Mouse (Mus musculus) liver, postnatal 0 days (tissue): ENCODE measurements at regions not wholly inside any gene's neighbourhood (a gene's known extent, or its start where the extent isn't known, plus 50 kb on each side); places are given as distances from the start of the nearest gene placed in this dataset.
A peak's percentile ranks its signal among the peaks of the same experiment; 100 is the strongest.

Source experiments
- ATAC-seq: fragments of 200-750 bp; cut with Nextera tagmentation; 2 replicates; pipeline ENCODE4 v1.8.0; 2017; ENCODE audit warnings: mild to moderate bottlenecking, moderate library complexity
- DNase-seq: peaks from one replicate; pipeline ENCODE4 v3.0.0-alpha.2; 2016
- H3K27ac ChIP-seq: fragments of 300-500 bp; sonication (generic); 2 replicates; pipeline ENCODE4 v1.5.1; 2014; ENCODE audit warnings: antibody characterized with exemption, moderate library complexity, mild to moderate bottlenecking, low read depth
- H3K27me3 ChIP-seq: fragments of 300-500 bp; sonication (generic); 2 replicates; pipeline ENCODE4 v1.6.1; 2014; ENCODE audit warnings: low read length, control low read depth, mixed read lengths; ENCODE audit not compliant: insufficient read depth
- H3K36me3 ChIP-seq: fragments of 300-500 bp; sonication (generic); replicated peaks from 2 replicates; pipeline ENCODE4 v1.6.1; 2014; ENCODE audit warnings: mild to moderate bottlenecking, control low read depth, low read length, moderate library complexity, mixed read lengths; ENCODE audit not compliant: insufficient read depth
- H3K4me1 ChIP-seq: fragments of 300-500 bp; sonication (generic); 2 replicates; pipeline ENCODE4 v1.6.1; 2014; ENCODE audit warnings: antibody characterized with exemption, mild to moderate bottlenecking, control low read depth; ENCODE audit not compliant: insufficient read depth
- H3K4me2 ChIP-seq: fragments of 300-500 bp; sonication (generic); 2 replicates; pipeline ENCODE4 v1.6.1; 2014; ENCODE audit warnings: low read depth, mild to moderate bottlenecking, low read length, moderate library complexity, mixed read lengths
- H3K4me3 ChIP-seq: fragments of 300-500 bp; sonication (generic); 2 replicates; pipeline ENCODE4 v1.5.1; 2014; ENCODE audit warnings: low read depth, low read length
- H3K9ac ChIP-seq: fragments of 300-500 bp; sonication (generic); replicated peaks from 2 replicates; pipeline ENCODE4 v1.6.1; 2014; ENCODE audit warnings: mild to moderate bottlenecking, moderate library complexity
- H3K9me3 ChIP-seq: fragments of 300-500 bp; sonication (generic); 2 replicates; pipeline ENCODE4 v1.6.1; 2016; ENCODE audit warnings: mild to moderate bottlenecking, control low read depth, low read length, mixed read lengths
- CTCF ChIP-seq: sonication (generic); IDR thresholded peaks from 2 replicates; pipeline ENCODE4 v1.5.1; 2016; ENCODE audit warnings: antibody characterized with exemption, low read depth
- EP300 ChIP-seq: IDR thresholded peaks from 2 replicates; pipeline ENCODE4 v1.6.1; 2016; ENCODE audit warnings: antibody characterized with exemption, low read depth, mild to moderate bottlenecking
- WGBS: fragments of 180-500 bp; shearing (Covaris S2); extraction: QIAGEN DNeasy Blood & Tissue Kit; methylation state at CpG from one replicate; pipeline ENCODE4 v1.1.7; 2014; ENCODE audit not compliant: insufficient replicate concordance; 5-methylcytosine and 5-hydroxymethylcytosine counted together

- ATAC-seq = peak; percentile 49
- Histone ChIP-seq H3K4me2 (no peak overlapping the region), H3K4me3 (no peak overlapping the region), H3K27ac (0 out of 2 replicates have a peak overlapping the region, but pooled peaks have one; percentile 12), H3K4me1 (no peaks in the 10 kb centered on the region), H3K27me3 (no peaks in the 10 kb centered on the region), H3K36me3 (no peaks in the 10 kb centered on the region), H3K9ac (no peak overlapping the region), H3K9me3 (no peaks in the 10 kb centered on the region)
- no peak for DNase-seq
- WGBS = 18% methylated on average over 3 of the region's 3 CpGs
- no peak for TF ChIP-seq EP300
- no peak for TF ChIP-seq CTCF
Observed at GRCm38 (mm10) chr5:75730698-75731097, 156.0 kb downstream of the Kit start.

- ATAC-seq (no peak), DNase-seq (no peak)
- H3K27ac ChIP-seq = no peak overlapping the region
- no peaks in the 10 kb centered on the region for H3K9me3 ChIP-seq
- H3K4me2 ChIP-seq = no peak overlapping the region
- no peaks in the 10 kb centered on the region for H3K4me1 ChIP-seq
- H3K27me3 ChIP-seq = no peaks in the 10 kb centered on the region
- no peaks in the 10 kb centered on the region for H3K36me3 ChIP-seq
- 63% methylated on average over 2 of the region's 2 CpGs for WGBS
- no peak for TF ChIP-seq CTCF
- no peak for TF ChIP-seq EP300
- H3K9ac ChIP-seq = no peak overlapping the region
- no peak overlapping the region for H3K4me3 ChIP-seq
Observed at GRCm38 (mm10) chr5:75721291-75721690, 146.6 kb downstream of the Kit start.

GRCm38 (mm10) chr5:75720091-75720940 is 145.6 kb downstream of the Kit start:
- no peaks in the 10 kb centered on the region for H3K9me3 ChIP-seq
- H3K27me3 ChIP-seq = no peaks in the 10 kb centered on the region
- DNase-seq = no peak
- no peak for TF ChIP-seq CTCF
- TF ChIP-seq EP300 = no peak
- H3K4me3 ChIP-seq = no peak overlapping the region
- no peak for ATAC-seq
- H3K9ac ChIP-seq = no peak overlapping the region
- 79% methylated on average over 15 of the region's 15 CpGs for WGBS
- no peaks in the 10 kb centered on the region for H3K4me1 ChIP-seq
- no peaks in the 10 kb centered on the region for H3K36me3 ChIP-seq
- no peak overlapping the region for H3K4me2 ChIP-seq
- H3K27ac ChIP-seq = no peak overlapping the region

GRCm38 (mm10) chr5:75718511-75719225 is 144.0 kb downstream of the Kit start:
- no peaks in the 10 kb centered on the region for H3K36me3 ChIP-seq
- no peak overlapping the region for H3K4me2 ChIP-seq
- H3K27me3 ChIP-seq = no peaks in the 10 kb centered on the region
- H3K4me3 ChIP-seq = no peak overlapping the region
- H3K9ac ChIP-seq = no peak overlapping the region
- no peaks in the 10 kb centered on the region for H3K4me1 ChIP-seq
- DNase-seq (no peak), ATAC-seq (no peak)
- WGBS = 77% methylated on average over 12 of the region's 12 CpGs
- H3K9me3 ChIP-seq = no peaks in the 10 kb centered on the region
- H3K27ac ChIP-seq = no peak overlapping the region
- TF ChIP-seq CTCF (no peak), EP300 (no peak)
